Mouse (Mus musculus): ENCODE measurements around the gene Trf. TPM values are rescaled to one million over a fixed set of nuclear protein-coding genes. Genes with fewer than 3 reads are reported as not detected.

Gene Trf
- 3,275 and 3,335 TPM in 2 replicates for polyA plus RNA-seq (2015; fragmentation: Nextera tagmentation; extraction: Ambion mirVana)

- ATAC-seq (ENCODE audit: low read depth), result peak; percentile 68
- Histone ChIP-seq H3K9ac (peak within 1 kb of the TSS; percentile 58), H3K4me2 (peak within 1 kb of the TSS; percentile 47), H3K27me3 (peaks cover 13% of the 10 kb centered on the region), H3K4me3 (replicated peaks) (peak within 1 kb of the TSS; percentile 52), H3K4me1 (replicated peaks) (peaks cover 32% of the 10 kb centered on the region), H3K27ac (peak within 1 kb of the TSS; percentile 69), H3K36me3 (0 out of 2 replicates have a peak, but pooled peaks cover 9% of the 10 kb centered on the region), H3K9me3 (replicated peaks) (no peaks in the 10 kb centered on the region)
- 9% methylated on average over 29 of the region's 29 CpGs for WGBS (ENCODE audit: insufficient replicate concordance)
- DNase-seq, result peak; percentile 16
These were observed at the start of gene Trf, which contains the start of gene Gm20425 for GRCm38 (mm10) chr9:103230151-103230951. TSS of gene Trf (minus strand) at chr9:103230444. TSS of gene Gm20425 (minus strand) at chr9:103230307.

GRCm38 (mm10) chr9:103276876-103277275 lies 46.6 kb upstream of the Trf start:
- Histone ChIP-seq H3K36me3 (peaks cover 95% of the 10 kb centered on the region), H3K27ac (peak overlapping the region; percentile 34; the same call in 1 of the 2 replicates), H3K4me1 (replicated peaks) (peaks cover 36% of the 10 kb centered on the region), H3K27me3 (no peaks in the 10 kb centered on the region), H3K4me3 (replicated peaks) (no peak overlapping the region), H3K9me3 (replicated peaks) (no peaks in the 10 kb centered on the region), H3K9ac (no peak overlapping the region), H3K4me2 (no peak overlapping the region)
- DNase-seq (no peak), ATAC-seq (ENCODE audit: low read depth) (no peak)
- 81% methylated on average over 6 of the region's 6 CpGs for WGBS (ENCODE audit: insufficient replicate concordance)

- Histone ChIP-seq H3K4me3 (replicated peaks) (no peak overlapping the region), H3K27ac (peak overlapping the region; percentile 77), H3K9ac (peak overlapping the region; percentile 26; the same call in 1 of the 2 replicates), H3K9me3 (replicated peaks) (no peaks in the 10 kb centered on the region), H3K4me1 (replicated peaks) (peaks cover 36% of the 10 kb centered on the region), H3K27me3 (no peaks in the 10 kb centered on the region), H3K4me2 (no peak overlapping the region), H3K36me3 (peaks cover 92% of the 10 kb centered on the region)
- DNase-seq, result no peak
- 32% methylated on average over 1 of the region's 1 CpGs for WGBS (ENCODE audit: insufficient replicate concordance)
- peak; percentile 76 for ATAC-seq (ENCODE audit: low read depth)
These were observed 45.4 kb upstream of the Trf start for GRCm38 (mm10) chr9:103275676-103276075.

- Histone ChIP-seq H3K27ac (peak overlapping the region; percentile 77; the same call in 1 of the 2 replicates), H3K9ac (no peak overlapping the region), H3K36me3 (peaks cover 83% of the 10 kb centered on the region), H3K4me1 (replicated peaks) (peaks cover 36% of the 10 kb centered on the region), H3K4me3 (replicated peaks) (no peak overlapping the region), H3K9me3 (replicated peaks) (no peaks in the 10 kb centered on the region), H3K27me3 (no peaks in the 10 kb centered on the region), H3K4me2 (no peak overlapping the region)
- ATAC-seq (ENCODE audit: low read depth) (no peak), DNase-seq (no peak)
- 69% methylated on average over 8 of the region's 8 CpGs for WGBS (ENCODE audit: insufficient replicate concordance)
These were observed 44.6 kb upstream of the Trf start for GRCm38 (mm10) chr9:103274819-103275218.

GRCm38 (mm10) chr9:103271104-103271503 lies 40.9 kb upstream of the Trf start:
- H3K4me2 ChIP-seq, result no peak overlapping the region
- no peak overlapping the region for H3K9ac ChIP-seq
- H3K36me3 ChIP-seq, result peaks cover 85% of the 10 kb centered on the region
- H3K4me3 ChIP-seq (replicated peaks), result no peak overlapping the region
- no peaks in the 10 kb centered on the region for H3K9me3 ChIP-seq (replicated peaks)
- 54% methylated on average over 4 of the region's 4 CpGs for WGBS (ENCODE audit: insufficient replicate concordance)
- H3K4me1 ChIP-seq (replicated peaks), result peaks cover 23% of the 10 kb centered on the region
- H3K27ac ChIP-seq, result no peak overlapping the region
- no peaks in the 10 kb centered on the region for H3K27me3 ChIP-seq
- DNase-seq (no peak), ATAC-seq (ENCODE audit: low read depth) (no peak)

- Histone ChIP-seq H3K27ac (no peak overlapping the region), H3K27me3 (no peaks in the 10 kb centered on the region), H3K36me3 (peaks cover 86% of the 10 kb centered on the region), H3K9me3 (replicated peaks) (no peaks in the 10 kb centered on the region), H3K9ac (no peak overlapping the region), H3K4me1 (replicated peaks) (no peaks in the 10 kb centered on the region), H3K4me2 (no peak overlapping the region), H3K4me3 (replicated peaks) (no peak overlapping the region)
- ATAC-seq (ENCODE audit: low read depth) (no peak), DNase-seq (no peak)
- WGBS (ENCODE audit: insufficient replicate concordance), result 76% methylated on average over 4 of the region's 4 CpGs
These were observed 35.5 kb upstream of the Trf start for GRCm38 (mm10) chr9:103265778-103266177.

- Histone ChIP-seq H3K4me1 (replicated peaks) (no peaks in the 10 kb centered on the region), H3K4me2 (no peak overlapping the region), H3K27me3 (no peaks in the 10 kb centered on the region), H3K9ac (no peak overlapping the region), H3K4me3 (replicated peaks) (no peak overlapping the region), H3K36me3 (peaks cover 51% of the 10 kb centered on the region), H3K27ac (peak overlapping the region; percentile 29; the same call in 1 of the 2 replicates), H3K9me3 (replicated peaks) (no peaks in the 10 kb centered on the region)
- no peak for ATAC-seq (ENCODE audit: low read depth)
- no peak for DNase-seq
- 72% methylated on average over 5 of the region's 5 CpGs for WGBS (ENCODE audit: insufficient replicate concordance)
These were observed 22.7 kb upstream of the Trf start for GRCm38 (mm10) chr9:103252906-103253305.

GRCm38 (mm10) chr9:103248618-103249017 lies 18.4 kb upstream of the Trf start:
- H3K4me1 ChIP-seq (replicated peaks), result peaks cover 15% of the 10 kb centered on the region
- DNase-seq (no peak), ATAC-seq (ENCODE audit: low read depth) (no peak)
- no peak overlapping the region for H3K9ac ChIP-seq
- no peak overlapping the region for H3K4me2 ChIP-seq
- WGBS (ENCODE audit: insufficient replicate concordance), result 56% methylated on average over 4 of the region's 4 CpGs
- no peak overlapping the region for H3K27ac ChIP-seq
- H3K9me3 ChIP-seq (replicated peaks), result no peaks in the 10 kb centered on the region
- H3K27me3 ChIP-seq, result no peaks in the 10 kb centered on the region
- no peak overlapping the region for H3K4me3 ChIP-seq (replicated peaks)
- peaks cover 31% of the 10 kb centered on the region for H3K36me3 ChIP-seq

- no peak overlapping the region for H3K27ac ChIP-seq
- H3K27me3 ChIP-seq, result no peaks in the 10 kb centered on the region
- DNase-seq (peak; percentile 21), ATAC-seq (ENCODE audit: low read depth) (peak; percentile 79)
- no peak overlapping the region for H3K4me3 ChIP-seq (replicated peaks)
- peaks cover 21% of the 10 kb centered on the region for H3K36me3 ChIP-seq
- peaks cover 19% of the 10 kb centered on the region for H3K4me1 ChIP-seq (replicated peaks)
- H3K9ac ChIP-seq, result no peak overlapping the region
- WGBS (ENCODE audit: insufficient replicate concordance), result 35% methylated on average over 8 of the region's 8 CpGs
- peak overlapping the region; percentile 27; the same call in 1 of the 2 replicates for H3K4me2 ChIP-seq
- H3K9me3 ChIP-seq (replicated peaks), result no peaks in the 10 kb centered on the region
These were observed 16.4 kb upstream of the Trf start for GRCm38 (mm10) chr9:103246526-103247168.

GRCm38 (mm10) chr9:103243640-103244039 lies 13.4 kb upstream of the Trf start:
- no peak for DNase-seq
- 72% methylated on average over 4 of the region's 4 CpGs for WGBS (ENCODE audit: insufficient replicate concordance)

GRCm38 (mm10) chr9:103241206-103241605 lies 11.0 kb upstream of the Trf start:
- Histone ChIP-seq H3K9me3 (replicated peaks) (no peaks in the 10 kb centered on the region), H3K4me2 (no peak overlapping the region), H3K4me3 (replicated peaks) (no peak overlapping the region), H3K27me3 (no peaks in the 10 kb centered on the region), H3K27ac (peak overlapping the region; percentile 44), H3K9ac (no peak overlapping the region), H3K36me3 (no peaks in the 10 kb centered on the region), H3K4me1 (replicated peaks) (peaks cover 20% of the 10 kb centered on the region; the same call in 1 of the 2 replicates)
- DNase-seq (no peak), ATAC-seq (ENCODE audit: low read depth) (peak; percentile 40; the same call in 1 of the 2 replicates)
- WGBS (ENCODE audit: insufficient replicate concordance), result 52% methylated on average over 2 of the region's 2 CpGs

More at GRCm38 (mm10) chr9:103243640-103244039, 13.4 kb upstream of the Trf start:
- Histone ChIP-seq H3K4me1 (replicated peaks) (peaks cover 31% of the 10 kb centered on the region), H3K27me3 (no peaks in the 10 kb centered on the region), H3K4me2 (no peak overlapping the region), H3K27ac (peak overlapping the region; percentile 58), H3K36me3 (no peaks in the 10 kb centered on the region), H3K9me3 (replicated peaks) (no peaks in the 10 kb centered on the region), H3K9ac (no peak overlapping the region), H3K4me3 (replicated peaks) (no peak overlapping the region)
- ATAC-seq (ENCODE audit: low read depth), result peak; percentile 60

Data from liver, embryonic 13.5 days (tissue).